Mouse (Mus musculus) liver, postnatal 0 days (tissue): ENCODE data around the gene Zfp160.

Experiments used
- CTCF ChIP-seq: sonication (generic); IDR thresholded peaks from 2 replicates; pipeline ENCODE4 v1.5.1; 2016; ENCODE audit warnings: antibody characterized with exemption, low read depth
- EP300 ChIP-seq: IDR thresholded peaks from 2 replicates; pipeline ENCODE4 v1.6.1; 2016; ENCODE audit warnings: antibody characterized with exemption, low read depth, mild to moderate bottlenecking

GRCm38 (mm10) chr17:21067036-21067435 is 58.3 kb downstream of the Zfp160 start:
- TF ChIP-seq EP300: no peak
- TF ChIP-seq CTCF: no peak
